Mouse (Mus musculus) CH12.LX (cell line): ENCODE data around the gene Cwh43. TPM values are rescaled to one million over a fixed set of nuclear protein-coding genes. Genes with fewer than 3 reads are reported as not detected.

Experiments used
- DNase-seq: peaks from one replicate; pipeline ENCODE4 v3.0.0-alpha.2; 2013; ENCODE audit errors: extremely low read depth
- H3K27ac ChIP-seq: 2 replicates; pipeline ENCODE4 v1.5.1; 2012; ENCODE audit warnings: low read depth, mild to moderate bottlenecking, control low read depth, moderate library complexity; ENCODE audit not compliant: insufficient read depth
- H3K27me3 ChIP-seq: replicated peaks from 2 replicates; pipeline ENCODE3; 2012; ENCODE audit warnings: inconsistent platforms
- H3K36me3 ChIP-seq, 2 experiments: replicated peaks in 1 of 2; 2 replicates each; pipeline versions ENCODE3 to v1.6.1; 2012; ENCODE audit warnings: inconsistent platforms in 1 of 2, low read length in 1 of 2, mild to moderate bottlenecking in 1 of 2, mixed read lengths in 1 of 2, moderate library complexity in 1 of 2; ENCODE audit not compliant: control insufficient read depth in 1 of 2, insufficient read depth in 1 of 2
- H3K4me1 ChIP-seq, 2 experiments: 2 replicates each; pipeline ENCODE4 v1.6.1; 2012; ENCODE audit warnings: inconsistent platforms in 1 of 2, moderate library complexity in 1 of 2; ENCODE audit not compliant: insufficient read depth in 2 of 2, control insufficient read depth in 1 of 2
- H3K4me2 ChIP-seq: 2 replicates; pipeline ENCODE4 v1.6.1; 2012; ENCODE audit warnings: low read depth, mild to moderate bottlenecking, control low read depth; ENCODE audit not compliant: poor library complexity, insufficient read depth, severe bottlenecking
- H3K4me3 ChIP-seq, 3 experiments: fragments of 150-350 bp in 1 of 3; sonication (generic) in 1 of 3; replicated peaks in 1 of 3; 2 replicates each; pipeline versions ENCODE3 to v1.5.1; 2011 to 2012; ENCODE audit warnings: low read depth in 2 of 3, low read length in 2 of 3, mild to moderate bottlenecking in 2 of 3, moderate library complexity in 2 of 3, control low read depth in 1 of 3, improper control_type of control experiment in 1 of 3, inconsistent platforms in 1 of 3, mixed read lengths in 1 of 3; ENCODE audit not compliant: poor library complexity in 1 of 3
- H3K79me2 ChIP-seq: replicated peaks from 2 replicates; pipeline ENCODE4 v1.6.1; 2012; ENCODE audit warnings: mild to moderate bottlenecking, moderate library complexity; ENCODE audit not compliant: control insufficient read depth, poor library complexity, insufficient read depth, severe bottlenecking; ENCODE audit errors: extremely low read depth
- H3K9ac ChIP-seq: 2 replicates; pipeline ENCODE4 v1.6.1; 2012; ENCODE audit warnings: low read depth, mild to moderate bottlenecking, control low read depth, moderate library complexity; ENCODE audit not compliant: insufficient read depth
- H3K9me3 ChIP-seq: replicated peaks from 2 replicates; pipeline ENCODE3; 2012; ENCODE audit warnings: low read length, inconsistent platforms, mixed read lengths
- BHLHE40 ChIP-seq: IDR thresholded peaks from 2 replicates; pipeline ENCODE4 v1.6.1; 2011; ENCODE audit warnings: mild to moderate bottlenecking, low read depth, low read length, improper control_type of control experiment
- CHD1 ChIP-seq: IDR thresholded peaks from 2 replicates; pipeline ENCODE4 v1.6.1; 2012; ENCODE audit warnings: low read depth, low read length, improper control_type of control experiment, inconsistent platforms
- IRF4 ChIP-seq: IDR thresholded peaks from 2 replicates; pipeline ENCODE4 v1.6.1; 2014; ENCODE audit warnings: low read depth, mild to moderate bottlenecking, inconsistent platforms, low read length, improper control_type of control experiment
- MAX ChIP-seq: IDR thresholded peaks from 2 replicates; pipeline ENCODE4 v1.6.1; 2011; ENCODE audit warnings: low read length, improper control_type of control experiment
- MXI1 ChIP-seq: IDR thresholded peaks from 2 replicates; pipeline ENCODE4 v1.6.1; 2011; ENCODE audit warnings: mild to moderate bottlenecking, low read depth, low read length, improper control_type of control experiment
- MYC ChIP-seq: IDR thresholded peaks from 2 replicates; pipeline ENCODE4 v1.6.1; 2011; ENCODE audit warnings: low read depth, mild to moderate bottlenecking, improper control_type of control experiment, low read length
- NELFE ChIP-seq: IDR thresholded peaks from 2 replicates; pipeline ENCODE4 v1.6.1; 2011; ENCODE audit warnings: low read depth, low read length, improper control_type of control experiment
- NRF1 ChIP-seq: IDR thresholded peaks from 2 replicates; pipeline ENCODE4 v1.6.1; 2014; ENCODE audit warnings: low read depth, mild to moderate bottlenecking, inconsistent platforms, low read length, improper control_type of control experiment, moderate library complexity
- POLR2A ChIP-seq: IDR thresholded peaks from 2 replicates; pipeline ENCODE4 v1.6.1; 2011; ENCODE audit warnings: low read depth, mild to moderate bottlenecking, improper control_type of control experiment, low read length
- POLR2AphosphoS2 ChIP-seq: IDR thresholded peaks from 2 replicates; pipeline ENCODE4 v1.6.1; 2011; ENCODE audit warnings: low read depth, low read length, improper control_type of control experiment
- RAD21 ChIP-seq: IDR thresholded peaks from 2 replicates; pipeline ENCODE4 v1.6.1; 2011; ENCODE audit warnings: low read depth, mild to moderate bottlenecking, low read length, improper control_type of control experiment, moderate library complexity
- SMC3 ChIP-seq: IDR thresholded peaks from 2 replicates; pipeline ENCODE4 v1.6.1; 2011; ENCODE audit warnings: low read depth, low read length, improper control_type of control experiment
- TBP ChIP-seq: conservative IDR thresholded peaks from 2 replicates; pipeline ENCODE4 v1.6.1; 2011; ENCODE audit warnings: low read depth, low read length, improper control_type of control experiment
- UBTF ChIP-seq: IDR thresholded peaks from 2 replicates; pipeline ENCODE4 v1.6.1; 2012; ENCODE audit warnings: low read depth, mild to moderate bottlenecking, inconsistent platforms, low read length, improper control_type of control experiment, moderate library complexity
- USF2 ChIP-seq: conservative IDR thresholded peaks from 2 replicates; pipeline ENCODE4 v1.6.1; 2011; ENCODE audit warnings: low read depth, low read length, improper control_type of control experiment
- ZC3H11A ChIP-seq: IDR thresholded peaks from 2 replicates; pipeline ENCODE4 v1.6.1; 2012; ENCODE audit warnings: low read depth, mild to moderate bottlenecking, inconsistent platforms, low read length, improper control_type of control experiment
- ZNF384 ChIP-seq: IDR thresholded peaks from 2 replicates; pipeline ENCODE4 v1.6.1; 2012; ENCODE audit warnings: low read depth, low read length, improper control_type of control experiment, inconsistent platforms
- dilution Hi-C: fragments of 300-500 bp; cut with MboI; formaldehyde crosslinking; loops from 2 replicates; pipeline ENCODE4 v1.14.3; 2020; ENCODE audit warnings: low sequenced_read_pairs; ENCODE audit not compliant: extremely low pct_unique_long_range_greater_than_20kb, extremely low pct_ligation_motif_present
- in situ Hi-C: fragments of 300-500 bp; cut with MboI; formaldehyde crosslinking; loops from 3 replicates; pipeline ENCODE4 v1.14.3; 2019; ENCODE audit warnings: low sequenced_read_pairs, low pct_ligation_motif_present, low pct_unique_long_range_greater_than_20kb, mixed read lengths
- polyA plus RNA-seq: library from polyadenylated mRNA; unstranded; fragments of >175 nt; gene quantifications from 2 replicates; pipeline ENCODE4 v1.2.1, GENCODE M21; 2012; ENCODE audit warnings: low read depth; ENCODE audit not compliant: insufficient read length
- total RNA-seq, 2 experiments: library from RNA; depleted of rRNA; stranded (reverse); fragments of 300-350 nt in 1 of 2; fragments of >200 nt in 1 of 2; gene quantifications; 2 replicates each; pipeline ENCODE4 v1.2.3; 2012 to 2014

The Cwh43 gene
- total and polyA plus RNA-seq, 3 experiments: not detected

DNA sequence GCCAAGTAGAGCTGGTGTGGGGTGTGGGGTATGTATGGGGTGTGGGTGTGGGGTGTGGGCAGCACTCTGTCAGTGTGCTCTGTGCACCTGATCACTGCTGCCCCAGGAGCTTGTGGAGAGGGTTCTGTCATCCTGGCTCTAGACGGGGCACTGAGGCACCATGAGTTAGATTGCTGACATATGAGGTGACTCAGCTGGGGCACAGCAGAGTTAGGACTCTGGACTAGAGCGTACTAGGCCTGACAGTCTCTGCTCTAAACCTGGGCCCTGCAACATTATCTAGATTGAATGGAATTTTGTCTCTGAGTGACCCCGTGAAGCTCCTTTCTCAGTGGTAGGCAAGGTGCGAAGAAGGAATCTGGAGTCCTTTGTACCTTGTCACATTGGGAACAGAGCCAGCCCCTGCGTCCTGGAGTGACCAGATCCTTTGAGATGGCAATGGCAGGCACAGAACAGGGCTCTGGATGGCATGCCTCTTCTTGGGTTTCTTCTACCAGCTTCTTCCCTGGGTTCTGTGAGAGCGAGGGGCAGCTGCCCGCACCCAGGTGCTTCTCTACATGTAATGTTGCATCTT lies 95.1 kb downstream of the Cwh43 start:
- in situ Hi-C loops: no loop called here
- H3K4me2 ChIP-seq: no peak overlapping the region
- H3K27ac ChIP-seq: no peak overlapping the region
- no peaks in the 10 kb centered on the region for H3K9me3 ChIP-seq
- no peaks in the 10 kb centered on the region for H3K36me3 ChIP-seq
- H3K27me3 ChIP-seq: no peaks in the 10 kb centered on the region
- DNase-seq: no peak
- H3K4me3 ChIP-seq: no peak overlapping the region
- H3K4me1 ChIP-seq: no peaks in the 10 kb centered on the region; a peak in 1 of 4 replicates
- H3K9ac ChIP-seq: no peak overlapping the region
- dilution Hi-C loops: no loop called here
- H3K79me2 ChIP-seq: no peaks in the 10 kb centered on the region; the same call in 1 of the 2 replicates
- no peak for TF ChIP-seq POLR2A
- no peak for TF ChIP-seq POLR2AphosphoS2
- TF ChIP-seq NRF1: no peak
- TF ChIP-seq USF2: no peak
- no peak for TF ChIP-seq CHD1
- no peak for TF ChIP-seq UBTF
- TF ChIP-seq ZC3H11A: no peak
- TF ChIP-seq IRF4: no peak
- TF ChIP-seq MYC: no peak
- TF ChIP-seq ZNF384: no peak
- TF ChIP-seq MXI1: no peak
- TF ChIP-seq, all 38 proteins: peak for 0

DNA sequence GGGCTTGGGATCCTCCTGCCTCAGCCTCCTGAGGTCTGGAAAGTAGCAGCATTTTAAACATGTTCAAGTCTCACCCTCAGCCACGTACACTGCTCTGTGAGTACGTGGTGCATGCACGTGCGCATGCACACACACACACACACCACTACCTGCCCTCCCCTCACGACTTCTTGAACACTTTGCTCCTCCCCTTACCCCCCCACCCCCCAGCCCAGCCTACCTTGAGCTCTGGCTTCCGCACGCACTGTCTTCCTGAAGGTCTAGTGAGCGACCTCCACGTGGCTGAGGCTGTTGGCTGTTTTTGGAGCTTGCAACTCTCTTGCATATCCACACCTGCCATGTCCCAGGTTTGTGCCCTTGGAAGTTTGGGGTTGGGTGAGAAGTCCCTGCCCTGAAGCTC lies 96.5 kb downstream of the Cwh43 start:
- no peak for TF ChIP-seq SMC3
- no peak for TF ChIP-seq NELFE
- TF ChIP-seq IRF4: no peak
- no peak for TF ChIP-seq UBTF
- no peak for TF ChIP-seq TBP
- no peak for TF ChIP-seq MAX
- no peak for TF ChIP-seq POLR2A
- TF ChIP-seq CHD1: no peak
- TF ChIP-seq RAD21: no peak
- no peak for TF ChIP-seq BHLHE40
- no peak for TF ChIP-seq POLR2AphosphoS2
- in situ Hi-C loops (no loop called here), dilution Hi-C loops (no loop called here)
- H3K4me2 ChIP-seq: no peak overlapping the region
- no peaks in the 10 kb centered on the region; a peak in 1 of 4 replicates for H3K4me1 ChIP-seq
- no peak for DNase-seq
- no peaks in the 10 kb centered on the region for H3K36me3 ChIP-seq
- H3K9me3 ChIP-seq: no peaks in the 10 kb centered on the region
- H3K27me3 ChIP-seq: no peaks in the 10 kb centered on the region
- no peak overlapping the region for H3K9ac ChIP-seq
- H3K4me3 ChIP-seq: no peak overlapping the region
- H3K79me2 ChIP-seq: no peaks in the 10 kb centered on the region; the same call in 1 of the 2 replicates
- no peak overlapping the region for H3K27ac ChIP-seq

Other genes with a start within 250 kb of the Cwh43 start
- 31.3 and 35.0 TPM in 2 replicates for gene Fryl, start 149.5 kb upstream of the Cwh43 start, total RNA-seq (2012; rRNA removed)
- gene Fryl, start 149.5 kb upstream of the Cwh43 start, total RNA-seq (2014; rRNA removed): 23.2 and 23.8 TPM in 2 replicates
- gene Fryl, start 149.5 kb upstream of the Cwh43 start, polyA plus RNA-seq: 32.6 and 38.4 TPM in 2 replicates
- 153 and 164 TPM in 2 replicates for gene Ociad1, start 113.3 kb upstream of the Cwh43 start, total RNA-seq (2012; rRNA removed)
- gene Ociad1, start 113.3 kb upstream of the Cwh43 start, total RNA-seq (2014; rRNA removed): 292 and 359 TPM in 2 replicates
- 285 and 329 TPM in 2 replicates for gene Ociad1, start 113.3 kb upstream of the Cwh43 start, polyA plus RNA-seq
- gene Ociad2, start 65.0 kb upstream of the Cwh43 start, total RNA-seq (2012; rRNA removed): 5.3 and 6.3 TPM in 2 replicates
- gene Ociad2, start 65.0 kb upstream of the Cwh43 start, total RNA-seq (2014; rRNA removed): 1.9 and 2.3 TPM in 2 replicates
- gene Ociad2, start 65.0 kb upstream of the Cwh43 start, polyA plus RNA-seq: 3.2 and 4.4 TPM in 2 replicates
- gene Dcun1d4, start 74.9 kb downstream of the Cwh43 start, total RNA-seq (2012; rRNA removed): 1.4 and 1.5 TPM in 2 replicates
- 1.7 and 2.2 TPM in 2 replicates for gene Dcun1d4, start 74.9 kb downstream of the Cwh43 start, total RNA-seq (2014; rRNA removed)
- 3.3 and 3.9 TPM in 2 replicates for gene Dcun1d4, start 74.9 kb downstream of the Cwh43 start, polyA plus RNA-seq
- 0.04 TPM in 1 of 2 replicates, not detected in the other for gene Lrrc66, start 226.5 kb downstream of the Cwh43 start, total RNA-seq (2012; rRNA removed)
- gene Lrrc66, start 226.5 kb downstream of the Cwh43 start, total RNA-seq (2014; rRNA removed): not detected in 2 replicates
- not detected in 2 replicates for gene Lrrc66, start 226.5 kb downstream of the Cwh43 start, polyA plus RNA-seq
- 2.6 TPM in 2 replicates for gene Sgcb, start 241.7 kb downstream of the Cwh43 start, total RNA-seq (2012; rRNA removed)
- gene Sgcb, start 241.7 kb downstream of the Cwh43 start, total RNA-seq (2014; rRNA removed): 4.6 and 4.7 TPM in 2 replicates
- 8.5 and 10.4 TPM in 2 replicates for gene Sgcb, start 241.7 kb downstream of the Cwh43 start, polyA plus RNA-seq
- gene Spata18, start 245.3 kb downstream of the Cwh43 start, total RNA-seq (2012; rRNA removed): not detected in 2 replicates
- not detected in 2 replicates for gene Spata18, start 245.3 kb downstream of the Cwh43 start, total RNA-seq (2014; rRNA removed)
- not detected in 2 replicates for gene Spata18, start 245.3 kb downstream of the Cwh43 start, polyA plus RNA-seq